8 mouse cellular contexts compared by ENCODE assay signal in the genomic region with DNA sequence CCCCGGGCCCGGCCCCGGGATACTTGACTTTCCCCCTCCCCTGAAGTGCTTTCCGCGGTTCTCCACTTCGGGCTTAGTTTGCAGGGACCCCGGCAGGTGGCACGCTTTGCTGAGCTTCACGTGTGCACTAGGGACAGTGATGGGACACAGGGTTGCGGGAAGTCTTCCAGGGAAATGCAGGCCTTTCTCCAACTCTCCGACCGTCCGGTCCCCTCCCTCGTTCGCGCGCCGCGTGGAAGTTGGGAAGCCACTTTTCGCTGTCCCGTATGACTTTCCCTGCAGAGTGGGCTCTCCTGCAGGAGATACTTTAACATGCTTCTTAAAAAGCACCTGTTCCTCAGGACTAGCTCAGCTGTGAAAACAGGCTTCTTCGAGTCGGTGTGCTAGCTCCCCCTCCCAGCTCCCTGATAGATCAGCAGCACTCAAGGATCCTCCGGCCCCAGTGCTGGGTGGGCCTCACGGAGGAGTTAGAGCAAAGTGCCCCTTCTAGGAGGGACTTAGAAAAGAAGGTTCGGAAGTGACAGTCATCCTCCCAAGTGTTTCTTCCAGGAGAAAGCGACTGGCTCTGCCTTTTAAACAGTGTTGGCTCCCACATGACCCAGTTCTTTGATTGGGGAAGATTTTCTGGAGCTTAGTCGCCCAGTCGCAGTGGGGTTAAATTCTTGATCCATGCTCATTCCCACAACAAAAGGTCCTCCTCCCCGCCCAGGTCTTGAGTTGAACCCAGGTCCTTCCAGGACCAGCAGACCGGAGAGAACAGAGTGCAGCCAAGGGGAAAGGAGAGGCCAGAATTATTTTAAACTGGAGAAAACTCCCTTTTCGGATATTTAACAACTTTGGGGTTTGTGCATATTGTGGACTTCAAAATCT. TPM values are rescaled to one million over a fixed set of nuclear protein-coding genes. Genes with fewer than 3 reads are reported as not detected.
A peak's percentile ranks its signal among the peaks of the same experiment; 100 is the strongest.
DNase-seq lines count a peak whose midpoint lies in the region; ATAC-seq and TF ChIP-seq lines count a peak whose summit lies in the region.

No protein-coding gene starts in this region.

- H3K27me3 ChIP-seq in forebrain, postnatal 0 days (ENCODE audit: insufficient read depth, low read length) = no peaks in the 10 kb centered on the region; the same call in 1 of the 2 replicates
- no peaks in the 10 kb centered on the region for H3K27me3 ChIP-seq in kidney, adult 2 months (replicated peaks; ENCODE audit: control insufficient read depth, insufficient read depth, low read length)
- no peaks in the 10 kb centered on the region for H3K27me3 ChIP-seq in stomach, embryonic 14.5 days (ENCODE audit: control insufficient read depth, insufficient read depth, low read length)

- H3K36me3 ChIP-seq in forebrain, postnatal 0 days (ENCODE audit: insufficient read depth) = no peaks in the 10 kb centered on the region
- H3K36me3 ChIP-seq in kidney, adult 2 months (ENCODE audit: control insufficient read depth, insufficient read depth, low read length) = no peaks in the 10 kb centered on the region
- H3K36me3 ChIP-seq in macrophage (ENCODE audit: inconsistent target) = no peaks in the 10 kb centered on the region
- H3K36me3 ChIP-seq in stomach, embryonic 14.5 days (ENCODE audit: control insufficient read depth, insufficient read depth, low read length) = no peaks in the 10 kb centered on the region

- WGBS in forebrain, postnatal 0 days = 6% methylated on average over 32 of the region's 32 CpGs
- WGBS in kidney, adult 2 months = 5% methylated on average over 32 of the region's 32 CpGs
- 11% methylated on average over 32 of the region's 32 CpGs for WGBS in macrophage (ENCODE audit: missing documents)
- 3% methylated on average over 31 of the region's 32 CpGs for WGBS in stomach, embryonic 14.5 days

- no peaks in the 10 kb centered on the region for H3K9me3 ChIP-seq in forebrain, postnatal 0 days (ENCODE audit: low read length)
- H3K9me3 ChIP-seq in stomach, embryonic 14.5 days (ENCODE audit: control insufficient read depth, low read depth, low read length) = no peaks in the 10 kb centered on the region

- peak; percentile 30; the same call in 1 of the 2 replicates for ATAC-seq in forebrain, postnatal 0 days
- ATAC-seq in stomach, embryonic 14.5 days (ENCODE audit: insufficient number of reproducible peaks, insufficient read depth, low FRiP score, low read depth) = peak; percentile 14

- no peak for TF ChIP-seq POLR2A in kidney, adult 2 months (IDR thresholded peaks at IDR 0.05; ENCODE audit: low read depth, low read length)

- H3K4me1 ChIP-seq in forebrain, postnatal 0 days (ENCODE audit: insufficient read depth) = peaks cover 3% of the 10 kb centered on the region; the same call in 1 of the 2 replicates
- peaks cover 33% of the 10 kb centered on the region for H3K4me1 ChIP-seq in kidney, adult 2 months (ENCODE audit: control insufficient read depth, insufficient read depth, low read length)
- H3K4me1 ChIP-seq in stomach, embryonic 14.5 days (ENCODE audit: control insufficient read depth, insufficient read depth, low read length) = 0 out of 2 replicates have a peak, but pooled peaks cover 8% of the 10 kb centered on the region

- peak; percentile 35 for DNase-seq in urinary bladder, postnatal 14 days (ENCODE audit: low spot score)
- no peak for DNase-seq in urinary bladder, adult 2 months (ENCODE audit: low spot score)
- peak; percentile 14 for DNase-seq in c-Kit-positive CD71-negative TER-119-negative erythroid progenitor cells, embryonic 14.5 days (ENCODE audit: low read depth)
- peak; percentile 41 for DNase-seq in forebrain, postnatal 0 days
- peak; percentile 89 for DNase-seq in kidney, adult 2 months
- DNase-seq in layer of hippocampus, adult 9-10 months (ENCODE audit: low spot score) = no peak

- peaks cover 54% of the 10 kb centered on the region for H3K79me2 ChIP-seq in macrophage (ENCODE audit: inconsistent target)

- H3K4me3 ChIP-seq in forebrain, postnatal 0 days (ENCODE audit: low read depth, low read length) = peak overlapping the region; percentile 82
- peak overlapping the region; percentile 79 for H3K4me3 ChIP-seq in kidney, adult 2 months (ENCODE audit: insufficient read depth, low read depth, low read length)
- peak overlapping the region; percentile 77 for H3K4me3 ChIP-seq in macrophage (ENCODE audit: inconsistent target)
- H3K4me3 ChIP-seq in stomach, embryonic 14.5 days (ENCODE audit: low read depth, low read length) = peak overlapping the region; percentile 77

- TF ChIP-seq CTCF in forebrain, postnatal 0 days (IDR thresholded peaks at IDR 0.05; ENCODE audit: low read depth) = peak; percentile 40
- peak; percentile 27; the same call in 1 of the 2 replicates for TF ChIP-seq CTCF in kidney, adult 2 months (conservative IDR thresholded peaks at IDR 0.05; ENCODE audit: insufficient read depth, insufficient read length, low read depth, low read length)

- H3K4me2 ChIP-seq in forebrain, postnatal 0 days (ENCODE audit: low read depth) = peak overlapping the region; percentile 97
- peak overlapping the region; percentile 89 for H3K4me2 ChIP-seq in stomach, embryonic 14.5 days (replicated peaks; ENCODE audit: low read depth, low read length)

- peak overlapping the region; percentile 64; the same call in 1 of the 2 replicates for H3K27ac ChIP-seq in forebrain, postnatal 0 days (ENCODE audit: low read depth, low read length)
- peak overlapping the region; percentile 72 for H3K27ac ChIP-seq in kidney, adult 2 months (ENCODE audit: insufficient read depth, low read depth, low read length)
- peak overlapping the region; percentile 25; the same call in 1 of the 2 replicates for H3K27ac ChIP-seq in macrophage
- H3K27ac ChIP-seq in stomach, embryonic 14.5 days (ENCODE audit: low read length) = peak overlapping the region; percentile 77; the same call in 1 of the 2 replicates

- peak overlapping the region; percentile 72 for H3K9ac ChIP-seq in forebrain, postnatal 0 days
- H3K9ac ChIP-seq in stomach, embryonic 14.5 days (replicated peaks; ENCODE audit: low read depth, low read length) = peak overlapping the region; percentile 73

RNA-seq across cellular contexts. Expression of a gene that starts 42.4 kb away (rescaled TPM):
- polyA plus RNA-seq in urinary bladder, adult 2 months (2012; rRNA removed) = 45.0 and 51.9 TPM in 2 replicates
- total RNA-seq in forebrain, postnatal 0 days (2014; rRNA removed) = 37.5 and 52.3 TPM in 2 replicates
- 11.7 and 16.8 TPM in 2 replicates for polyA plus RNA-seq in forebrain, postnatal 0 days (2015; fragmentation: Nextera tagmentation; extraction: Ambion mirVana)
- 58.7 and 60.3 TPM in 2 replicates for polyA plus RNA-seq in kidney, adult 2 months (2012; rRNA removed)
- total RNA-seq in macrophage (2018; cell fraction: chromatin; rRNA removed) = 100 to 1,000 TPM in 5 of 26 experiments, 10 to 100 TPM in 21; 10.1 to 124 (median 60.9) TPM
- 100 to 1,000 TPM in 8 of 26 experiments, 10 to 100 TPM in 18; 32.9 to 155 (median 72.0) TPM for total RNA-seq in macrophage (2018; cell fraction: cytosol; rRNA removed)
- 100 to 1,000 TPM in 19 of 26 experiments, 10 to 100 TPM in 7; 38.5 to 295 (median 131) TPM for total RNA-seq in macrophage (2018; cell fraction: nucleus; rRNA removed)
- 84.8 to 140 TPM (median 107 TPM) in 3 replicates for polyA plus RNA-seq in macrophage (2018)
- 65.5 and 77.0 TPM in 2 replicates for polyA plus RNA-seq in stomach, embryonic 14.5 days (2014; fragmentation: Nextera tagmentation; extraction: Ambion mirVana)

Comparison
In these comparisons a context has a peak if more than half of its experiments do, and no peak if none do; other contexts are left out.
1. DNase-seq: peak in urinary bladder, postnatal 14 days (single experiment), c-Kit-positive CD71-negative TER-119-negative erythroid progenitor cells, embryonic 14.5 days (single experiment), forebrain, postnatal 0 days (single experiment) and kidney, adult 2 months (single experiment); none in urinary bladder, adult 2 months (single experiment) and layer of hippocampus, adult 9-10 months (single experiment).
2. H3K27ac ChIP-seq: peak in every context shown above with its lines; median percentile 77 in stomach, embryonic 14.5 days; 72 in kidney, adult 2 months; 64 in forebrain, postnatal 0 days; 25 in macrophage.
3. Peak in every context shown above with its lines, with median percentiles within 50 percentile points of each other: H3K4me3 ChIP-seq.